Mouse (Mus musculus) right cerebral cortex, postnatal 25 days (tissue): ENCODE measurements at regions not wholly inside any gene's neighbourhood (a gene's known extent, or its start where the extent isn't known, plus 50 kb on each side); places are given as distances from the start of the nearest gene placed in this dataset.

Source experiments
- DNase-seq: peaks from one replicate; pipeline ENCODE4 v3.0.0; 2022

DNA sequence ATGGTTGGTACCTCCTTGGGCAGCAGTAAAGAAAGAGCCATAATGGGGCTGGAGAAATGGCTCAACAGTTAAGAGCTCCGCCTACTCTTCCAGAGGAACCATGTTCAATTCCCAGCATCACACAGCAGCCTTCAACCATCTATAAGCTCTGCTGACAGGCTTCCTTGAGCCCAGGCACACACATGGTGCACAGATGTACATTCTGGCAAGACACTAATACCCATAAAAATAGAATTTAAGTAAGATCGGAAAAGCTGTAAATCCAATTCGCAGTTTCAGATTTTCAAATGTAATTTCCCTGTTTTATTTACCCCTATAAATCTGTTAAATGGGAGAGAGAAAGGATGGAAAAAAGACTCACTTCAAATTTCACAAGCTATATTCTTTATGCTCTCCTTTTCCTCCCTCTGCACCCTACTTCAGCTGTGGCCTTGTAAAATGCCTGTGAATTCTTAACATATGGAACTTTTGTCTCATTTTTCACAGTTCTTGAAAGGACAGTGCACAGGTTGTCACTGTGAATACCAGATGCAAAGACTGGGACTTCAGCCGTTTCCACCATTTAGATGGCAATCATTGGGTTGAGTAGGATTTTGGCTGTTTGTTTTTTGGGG, 58.5 kb upstream of the Ccdc90b start:
- no peak for DNase-seq

- DNase-seq = peak; percentile 3
Observed at GRCm38 (mm10) chr7:92506378-92506777, 54.6 kb upstream of the Ccdc90b start.

GRCm38 (mm10) chr7:92509090-92509489, 51.9 kb upstream of the Ccdc90b start:
- DNase-seq = no peak
